Mouse (Mus musculus) activated CD4-positive, CD25-positive, alpha-beta regulatory T cell, adult 4 months (primary cell): ENCODE measurements at regions not wholly inside any gene's neighbourhood (a gene's known extent, or its start where the extent isn't known, plus 50 kb on each side); places are given as distances from the start of the nearest gene placed in this dataset.
"Not testable (repeated sequence)": the region's sequence is repeated elsewhere in the genome, so short reads cannot be mapped to it uniquely, and the experiment has no call there.

ENCODE experiments used
- ATAC-seq: one replicate; pipeline ENCODE4 v1.8.0; 2017

DNA sequence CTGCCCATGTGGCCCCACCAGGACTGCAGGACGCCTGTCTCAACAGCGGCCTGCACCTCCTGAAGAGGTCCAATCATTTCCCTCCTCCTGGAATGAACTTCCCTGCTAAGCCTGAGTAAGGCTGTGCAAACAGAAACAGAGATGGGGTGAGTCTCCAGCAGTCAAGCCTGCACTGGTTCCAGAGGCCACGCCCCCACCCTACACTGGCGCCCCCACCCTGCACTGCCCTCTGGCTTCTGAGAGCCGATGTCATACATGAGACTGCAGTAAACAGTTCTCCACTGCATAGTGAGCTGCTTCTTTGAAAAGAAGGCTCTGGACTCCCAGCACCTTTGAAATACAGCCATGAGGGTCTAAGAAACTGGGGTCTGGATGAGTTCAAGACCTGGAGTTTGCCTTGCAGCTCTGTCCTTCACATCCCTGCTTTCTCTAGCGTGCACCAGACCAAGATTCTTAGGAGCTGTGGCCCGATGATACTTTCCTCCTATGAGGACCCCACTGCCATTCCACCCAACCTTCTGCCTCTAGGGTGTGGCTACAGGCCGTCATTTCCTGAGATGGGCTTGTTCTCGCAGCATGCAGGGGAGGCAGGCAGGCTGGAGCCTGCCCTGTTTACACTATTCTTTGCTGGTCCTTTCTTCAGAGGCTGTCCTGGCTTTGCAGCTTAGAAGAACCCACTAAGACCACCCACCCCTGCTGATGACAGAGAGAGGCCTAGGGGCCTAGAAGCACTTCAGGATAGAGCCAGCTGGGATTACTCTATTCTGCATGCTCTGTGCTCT lies 144.0 kb upstream of the Camk1g start:
- ATAC-seq, result no peak

DNA sequence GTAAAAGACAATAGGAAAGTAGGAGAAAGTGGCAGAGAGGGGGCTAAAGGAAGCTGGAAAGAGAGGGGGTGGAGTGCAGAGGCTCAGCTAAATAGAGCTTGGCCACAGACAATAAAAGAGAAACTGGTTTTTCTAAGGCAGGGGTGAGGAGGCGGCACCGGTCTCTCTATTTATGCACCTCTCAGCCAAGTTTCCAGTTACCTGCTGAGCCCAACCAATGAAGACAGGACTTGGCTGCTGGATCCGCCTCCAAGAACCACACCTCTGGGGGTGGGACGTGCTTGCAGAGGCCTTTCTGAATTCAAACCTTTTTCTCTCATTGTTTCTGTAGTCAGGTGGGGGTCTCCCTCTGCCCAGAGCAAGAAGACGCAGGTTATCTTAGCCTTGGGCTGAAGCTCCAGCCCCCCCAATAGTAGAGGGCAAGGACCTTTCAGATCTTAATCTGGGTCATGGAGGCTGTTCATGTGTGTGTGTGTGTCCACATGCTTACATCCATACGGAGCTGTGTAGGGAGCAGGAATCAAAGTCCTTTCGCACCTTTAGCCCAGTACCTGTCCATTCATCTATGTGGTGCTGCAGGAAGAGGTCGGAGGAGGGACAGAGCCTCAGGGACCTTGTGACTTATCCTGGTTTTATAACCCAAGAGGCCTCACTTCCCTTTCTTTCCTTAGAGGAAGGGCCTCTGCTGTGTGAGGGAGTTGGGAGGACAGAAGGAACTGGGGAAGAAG lies 140.1 kb upstream of the Camk1g start:
- no peak for ATAC-seq

DNA sequence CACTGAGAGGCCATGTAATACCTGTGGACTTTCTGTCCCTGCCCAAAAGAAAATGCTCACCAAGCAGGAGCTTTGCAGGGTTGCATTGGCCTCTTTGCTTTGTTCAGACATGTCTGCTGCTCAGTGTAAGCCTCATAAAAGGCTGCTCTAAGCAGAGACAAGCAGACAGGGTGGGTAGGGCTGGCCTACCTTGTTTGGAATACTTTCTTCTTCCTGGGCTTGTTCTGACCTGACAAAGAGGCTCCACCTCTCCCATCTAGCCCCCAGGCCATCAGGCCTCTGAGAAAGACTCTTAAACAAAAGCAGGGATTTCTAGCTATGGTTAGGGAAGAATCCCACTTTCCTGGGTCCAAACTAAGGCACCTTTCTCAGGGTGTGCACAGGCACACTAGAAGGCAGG lies 138.2 kb upstream of the Camk1g start:
- no peak for ATAC-seq

DNA sequence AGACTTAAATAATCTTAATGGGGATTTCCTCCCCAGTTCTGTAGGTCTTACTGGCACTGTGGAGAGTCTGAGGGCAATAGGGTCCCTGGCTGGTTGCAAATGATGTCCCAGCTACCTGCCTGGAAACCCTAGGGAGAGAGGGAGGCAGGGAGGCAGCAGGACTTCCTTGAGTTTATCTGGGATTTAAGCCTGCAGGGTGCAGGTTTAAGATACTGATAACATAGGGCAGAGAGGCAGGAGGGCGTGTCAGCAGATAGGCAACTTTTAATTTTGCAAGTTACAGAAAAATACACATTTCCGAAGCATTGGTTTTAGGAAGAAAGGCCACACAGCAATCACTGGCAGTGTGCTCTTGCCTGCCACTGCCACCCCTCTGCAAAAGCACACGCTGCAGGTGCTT lies 136.9 kb upstream of the Camk1g start:
- no peak for ATAC-seq

DNA sequence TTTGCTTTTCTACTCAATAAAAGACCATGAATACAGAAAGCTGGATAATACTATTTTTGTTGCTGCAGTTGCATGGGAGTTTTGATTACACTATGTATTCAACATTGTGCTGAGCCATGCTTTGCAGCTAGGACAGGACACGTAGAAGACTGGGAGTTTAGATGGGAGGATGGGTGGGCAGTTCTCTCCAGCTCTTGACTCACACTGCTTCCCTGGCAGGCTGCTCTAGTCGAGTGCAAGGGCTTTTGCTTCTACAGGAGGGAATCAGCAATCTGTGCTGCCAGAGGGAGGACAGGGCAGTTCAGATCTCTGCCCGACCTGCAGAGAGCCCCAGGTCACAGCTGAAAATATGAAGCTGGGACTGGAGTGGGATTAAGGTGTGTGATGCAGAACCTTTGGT lies 135.3 kb upstream of the Camk1g start:
- ATAC-seq, result no peak

DNA sequence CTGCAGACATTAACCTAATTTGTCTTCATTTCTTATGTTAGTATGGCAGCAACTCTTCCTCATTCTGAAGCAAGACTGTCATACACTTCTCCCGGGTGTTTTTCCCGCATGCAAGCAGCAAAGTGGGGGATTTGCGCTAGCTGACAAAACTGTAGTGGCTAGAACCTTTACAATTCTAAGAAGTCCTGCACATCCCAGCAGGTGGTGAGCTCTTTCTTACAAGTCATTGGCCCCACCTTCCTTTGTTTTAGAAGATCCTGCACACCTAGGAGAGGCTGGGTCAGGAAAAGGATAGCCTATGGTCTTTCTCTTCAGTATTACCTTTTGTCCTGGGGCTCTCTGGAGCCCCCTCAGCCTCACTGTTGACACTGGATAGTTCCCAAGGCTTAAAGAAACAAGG lies 134.5 kb upstream of the Camk1g start:
- ATAC-seq, result no peak

DNA sequence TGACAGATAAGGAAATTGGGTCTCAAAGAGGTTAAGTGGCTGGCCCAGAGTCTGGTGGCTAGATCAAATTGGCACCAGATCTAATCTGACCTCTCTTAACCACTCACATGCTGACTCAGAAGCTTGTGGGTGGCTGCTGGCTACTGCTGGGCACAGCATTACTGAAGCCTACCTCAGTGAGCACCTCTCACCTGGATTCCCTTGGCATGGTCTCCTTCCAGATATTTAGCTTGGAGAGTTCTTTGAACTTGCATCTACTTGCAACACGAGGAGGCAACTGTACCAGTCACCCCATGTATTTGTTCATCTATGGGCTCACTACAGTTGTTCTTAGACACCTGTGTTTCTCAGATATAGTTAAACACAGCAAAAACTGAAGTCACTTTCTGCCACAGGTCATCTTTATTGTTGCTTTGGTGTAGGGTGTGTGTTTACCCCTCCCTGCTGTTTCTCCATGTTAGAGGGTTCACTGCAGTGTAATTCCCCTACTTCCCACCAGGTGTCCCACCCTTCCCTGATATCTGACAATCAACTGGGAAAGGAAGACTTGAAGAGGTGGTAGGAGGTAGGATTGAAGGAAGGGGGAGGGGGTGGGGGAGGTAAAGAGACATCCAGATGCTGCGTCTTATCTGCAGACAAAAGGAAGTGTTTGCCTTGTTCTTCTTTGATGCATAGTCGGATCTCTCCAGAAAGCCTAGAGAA lies 133.7 kb upstream of the Camk1g start:
- ATAC-seq, result no peak

DNA sequence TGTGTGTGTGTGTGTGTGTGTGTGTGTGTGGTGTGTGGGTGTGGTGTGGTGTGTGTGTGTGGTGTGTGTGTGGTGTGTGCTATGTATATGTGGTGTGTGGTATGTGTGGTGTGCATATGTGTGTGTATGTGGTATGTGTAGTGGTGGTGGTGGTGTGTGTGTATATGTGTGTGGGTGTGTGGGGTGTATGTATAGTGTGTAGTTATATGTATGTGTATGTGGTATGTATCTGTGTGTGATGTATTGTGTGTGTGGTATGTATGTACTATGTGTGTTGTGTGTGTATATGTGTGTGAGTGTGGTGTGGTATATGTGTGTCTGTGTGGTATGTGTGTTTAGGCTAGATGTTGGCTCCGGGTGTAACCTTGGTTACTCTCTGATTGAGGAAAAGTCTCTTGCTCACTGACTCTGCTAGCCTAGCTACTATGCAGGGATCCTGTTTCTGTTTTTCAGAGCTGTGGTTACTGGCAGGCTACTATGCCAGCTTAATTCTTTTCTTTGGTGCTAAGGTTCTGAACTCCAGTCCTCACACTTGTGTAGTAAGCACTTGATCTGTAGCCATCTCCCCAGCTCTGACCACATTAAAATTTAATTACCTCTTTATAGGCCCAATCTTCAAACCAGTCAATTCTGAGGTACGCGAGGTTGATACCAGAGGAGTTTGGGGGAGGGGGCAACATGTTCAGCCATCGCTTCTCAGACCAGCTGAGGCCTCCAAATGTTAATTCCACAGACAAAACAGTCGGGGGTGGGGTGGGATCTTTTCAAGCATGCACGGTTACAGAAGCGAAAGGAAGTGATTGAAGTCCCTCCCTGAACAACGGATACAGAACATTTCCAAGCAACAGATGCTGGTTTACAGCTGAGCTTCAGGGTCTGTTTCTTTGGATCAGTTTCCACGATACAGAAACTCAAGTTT lies 126.4 kb upstream of the Camk1g start:
- ATAC-seq, result no peak

DNA sequence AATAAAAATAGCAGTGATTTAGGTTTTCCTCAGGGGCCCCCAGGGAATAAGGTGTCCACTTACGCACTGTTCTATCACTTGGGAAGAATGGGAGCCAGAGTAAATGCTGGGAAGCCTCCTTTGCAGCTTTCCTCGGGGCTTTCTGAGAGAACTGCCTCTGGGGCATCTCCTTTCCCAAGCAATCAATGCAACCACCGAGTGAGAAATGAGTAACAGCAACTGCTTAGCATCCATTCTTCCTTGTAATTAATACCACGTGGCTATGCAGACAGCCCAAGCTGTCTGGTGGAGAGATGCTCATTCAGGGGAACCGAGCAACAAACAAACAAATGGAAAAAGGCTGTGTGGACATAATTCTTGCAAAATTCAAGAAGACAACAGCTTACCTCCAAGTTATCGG lies 117.9 kb upstream of the Camk1g start:
- no peak for ATAC-seq

DNA sequence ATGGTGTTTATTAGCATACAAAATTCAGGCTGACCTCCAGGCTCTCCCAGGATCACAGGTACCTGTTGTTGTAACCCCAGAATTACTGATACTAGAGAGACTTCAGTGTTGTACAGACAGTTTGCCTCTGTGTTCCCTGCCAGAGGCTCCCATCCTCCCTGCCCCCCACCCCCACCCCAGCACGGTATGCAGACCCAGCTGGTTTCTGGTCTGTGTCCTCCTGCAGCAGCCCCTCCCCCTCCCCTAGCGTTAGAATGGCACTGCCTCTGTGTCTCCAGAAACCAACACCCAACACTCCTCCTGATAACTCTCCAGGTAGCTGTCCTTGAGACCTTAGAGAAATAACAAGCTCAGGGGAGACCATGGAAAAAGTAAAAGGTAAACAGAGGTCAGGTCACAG lies 116.6 kb upstream of the Camk1g start:
- ATAC-seq, result not testable (repeated sequence)

DNA sequence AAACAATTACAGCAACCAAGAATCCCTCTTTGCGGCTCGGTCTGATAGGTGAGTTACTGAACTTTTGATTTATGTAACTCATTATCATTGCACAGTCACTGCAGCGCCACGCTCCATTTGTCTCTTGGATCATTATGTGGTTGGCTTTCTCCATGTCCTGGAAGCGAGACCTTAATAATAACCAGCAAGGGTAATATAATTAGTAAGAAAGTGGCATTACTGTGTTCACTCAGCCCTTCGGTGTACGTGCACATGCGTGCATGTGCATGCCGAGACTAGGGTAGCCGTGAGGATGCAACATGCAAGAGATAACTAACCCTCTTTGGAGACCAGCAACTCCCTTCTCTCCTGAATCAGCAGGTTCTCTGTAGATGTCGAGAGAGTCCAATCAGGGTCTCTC lies 114.9 kb upstream of the Camk1g start:
- ATAC-seq, result no peak

DNA sequence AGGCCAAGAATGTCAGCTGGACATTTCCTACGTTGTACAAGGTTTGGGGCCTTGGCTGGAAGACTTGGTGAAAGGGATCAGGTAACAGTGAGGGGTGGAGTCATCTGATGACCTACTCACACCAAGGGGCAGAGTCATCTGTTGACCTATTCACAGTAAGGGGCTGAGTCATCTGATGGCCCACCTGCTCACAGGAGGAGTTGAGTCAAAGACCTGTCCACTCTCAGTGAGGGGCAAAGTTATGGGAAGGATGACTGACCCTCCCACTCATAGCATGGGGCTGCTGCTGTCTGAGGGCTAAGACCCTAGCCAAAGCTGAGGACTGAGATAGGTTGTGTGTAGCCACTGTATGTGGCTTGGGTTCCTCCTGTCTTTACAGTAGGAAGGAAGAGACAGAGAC lies 107.2 kb upstream of the Camk1g start:
- no peak for ATAC-seq

DNA sequence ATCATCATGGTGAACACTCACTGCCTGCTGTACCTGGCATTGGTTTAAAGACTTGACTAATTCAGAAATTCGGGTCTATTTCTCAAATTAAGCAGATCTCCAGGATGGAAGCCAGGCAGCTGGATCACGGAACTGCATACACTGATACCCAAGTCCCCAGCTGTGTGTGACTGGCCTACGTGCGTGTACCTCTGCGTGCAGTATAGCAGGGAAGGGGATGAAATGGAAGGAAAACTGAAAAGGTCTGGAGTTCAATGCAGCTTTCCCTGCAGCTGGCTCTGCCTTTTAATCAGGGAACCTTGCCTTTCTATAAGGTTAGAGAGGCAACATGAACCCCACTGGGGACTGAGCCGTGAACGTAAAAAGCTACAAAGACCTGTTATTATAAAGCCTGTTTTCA lies 106.7 kb upstream of the Camk1g start:
- no peak for ATAC-seq

DNA sequence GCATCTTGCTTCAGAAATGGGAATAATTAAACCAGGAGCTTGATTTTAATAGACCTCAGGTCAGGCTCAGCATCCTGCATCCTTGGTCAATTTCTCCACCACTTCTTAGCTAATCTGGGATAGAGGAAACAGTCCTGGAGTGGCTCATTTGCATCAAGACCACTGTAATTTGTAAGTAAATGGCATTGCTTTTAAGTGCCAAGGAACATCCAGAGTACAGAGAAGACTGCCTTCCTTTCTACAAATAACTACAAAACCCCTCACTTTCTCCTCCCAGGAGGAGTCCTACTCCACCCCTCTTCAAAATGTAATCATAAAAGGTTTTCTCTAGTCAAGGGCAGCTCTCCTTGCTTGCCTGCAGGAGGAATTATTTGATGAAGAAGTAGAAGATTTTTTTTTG lies 96.2 kb upstream of the Camk1g start:
- ATAC-seq, result no peak

DNA sequence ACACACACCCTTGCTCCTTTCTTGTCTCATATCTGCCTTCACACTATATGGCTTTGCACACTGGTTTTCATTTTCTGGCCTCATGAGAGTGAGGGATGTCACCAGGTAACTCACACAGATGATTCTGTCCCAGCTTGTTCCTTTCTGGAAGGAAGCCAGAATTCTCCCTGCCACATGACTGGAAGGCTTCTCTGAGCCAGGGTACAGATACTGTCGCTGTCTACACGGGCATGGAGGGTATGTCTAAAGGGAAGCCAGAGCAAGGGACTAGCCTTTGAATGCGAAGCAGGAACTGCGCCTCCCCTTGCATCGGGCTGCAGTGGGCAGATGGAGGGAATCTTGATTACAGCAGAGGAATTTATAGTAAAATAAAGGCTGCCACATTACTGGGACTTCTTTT lies 89.6 kb upstream of the Camk1g start:
- ATAC-seq, result no peak

DNA sequence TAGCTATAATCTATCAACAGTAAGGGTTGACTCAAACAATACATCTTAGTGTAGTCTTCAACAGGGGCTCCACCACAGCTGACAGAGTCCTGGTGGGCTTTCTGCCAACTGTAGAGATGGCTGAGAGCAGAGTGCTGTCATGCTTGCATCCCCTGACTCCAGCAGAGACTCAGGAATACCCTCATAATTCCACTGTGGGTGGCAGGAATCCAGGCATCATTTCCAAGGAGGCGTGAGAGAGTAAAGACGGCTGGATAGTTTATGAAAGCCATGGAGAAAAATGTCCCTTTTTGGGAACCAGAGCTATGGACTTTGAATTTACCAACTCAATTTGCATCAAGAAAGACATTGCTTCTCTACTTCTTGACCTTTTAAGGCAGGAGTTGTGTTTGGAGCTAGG lies 87.8 kb upstream of the Camk1g start:
- no peak for ATAC-seq

DNA sequence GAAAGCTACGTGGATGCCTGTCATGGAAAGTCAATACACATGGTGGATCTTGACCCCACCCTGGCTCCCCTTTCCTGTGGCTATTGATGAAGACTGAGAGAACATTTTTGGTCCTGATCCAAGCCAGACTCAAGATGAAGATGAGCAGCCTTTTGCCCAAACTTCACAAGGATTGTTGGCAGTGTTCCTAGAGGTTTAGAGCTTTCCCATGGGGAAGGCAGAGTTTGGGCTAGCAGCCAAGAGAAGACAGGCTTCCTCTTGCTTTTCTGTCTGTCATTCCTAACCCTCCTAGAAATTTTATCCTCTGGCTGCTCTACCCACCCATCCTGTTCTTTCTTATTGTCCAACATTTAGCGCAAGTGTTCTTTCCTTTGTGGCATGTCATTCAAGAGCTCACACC lies 83.6 kb upstream of the Camk1g start:
- ATAC-seq, result no peak

DNA sequence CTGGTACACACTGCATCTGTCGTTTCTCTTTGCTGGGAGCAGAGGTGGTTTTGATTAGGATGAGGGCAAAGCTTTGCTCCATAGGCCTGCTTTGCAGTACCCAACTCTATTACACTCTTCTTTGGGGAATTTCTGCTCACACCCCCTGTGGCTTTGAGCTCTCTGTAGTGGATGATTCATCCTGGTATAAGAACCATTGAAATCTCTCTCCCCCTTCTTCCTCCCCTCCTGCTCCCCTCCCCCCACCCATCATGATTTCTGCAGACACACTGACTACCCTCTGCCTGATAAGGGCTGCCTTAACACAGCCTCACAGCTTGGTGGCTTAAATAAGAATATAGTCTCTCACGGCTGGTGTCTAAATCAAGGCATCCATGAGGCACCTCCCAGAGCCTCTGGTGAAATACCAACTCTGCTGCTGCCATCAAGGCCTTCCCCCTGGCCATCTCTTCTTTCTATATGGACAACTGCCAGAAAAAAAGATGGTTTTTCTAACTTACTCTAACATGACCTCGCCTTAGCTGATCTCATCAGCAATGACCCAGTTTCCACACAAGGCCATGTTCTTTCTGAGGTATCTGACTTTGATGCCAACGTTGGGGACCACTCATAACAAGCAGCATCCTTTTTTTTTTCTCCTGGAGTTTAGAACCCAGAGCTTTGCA lies 81.5 kb upstream of the Camk1g start:
- ATAC-seq, result no peak

DNA sequence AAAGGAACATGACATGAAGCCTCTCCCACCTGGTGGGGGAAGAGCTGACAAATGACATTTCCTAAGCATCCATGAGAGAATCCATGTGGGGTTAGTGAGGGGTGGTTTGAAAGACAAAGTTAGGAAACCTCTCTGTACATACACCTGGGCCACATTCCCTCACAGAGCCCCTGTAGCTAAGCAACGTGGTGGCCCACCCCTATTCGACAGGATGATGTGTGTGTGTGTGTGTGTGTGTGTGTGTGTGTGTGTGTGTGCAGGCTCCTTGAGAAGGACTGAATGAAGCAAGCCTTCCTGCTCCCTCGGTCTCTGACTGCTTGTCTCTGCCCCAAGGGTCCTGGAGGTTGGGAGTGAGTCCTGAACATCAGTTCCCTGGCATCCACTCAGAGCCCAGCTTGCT lies 80.7 kb upstream of the Camk1g start:
- no peak for ATAC-seq

DNA sequence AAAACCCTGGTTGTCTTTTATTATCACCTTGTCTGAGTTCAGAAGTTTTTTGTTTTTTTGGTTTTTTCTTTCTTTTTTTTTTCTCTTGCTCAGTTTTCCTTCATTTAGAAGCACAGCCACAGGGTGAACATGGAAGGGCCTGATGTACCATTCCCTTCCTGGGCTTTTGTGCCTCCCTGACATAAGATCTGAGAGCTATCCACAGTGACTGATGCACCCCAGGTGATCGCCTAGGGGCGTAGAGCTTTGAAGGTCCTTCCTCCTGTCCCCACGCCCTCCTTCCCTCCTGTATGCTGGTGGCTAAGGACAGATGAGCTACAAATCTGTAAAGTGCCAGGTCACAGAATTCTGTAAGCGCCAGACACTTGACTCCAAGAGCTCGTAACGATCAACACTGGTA lies 80.1 kb upstream of the Camk1g start:
- ATAC-seq, result no peak

DNA sequence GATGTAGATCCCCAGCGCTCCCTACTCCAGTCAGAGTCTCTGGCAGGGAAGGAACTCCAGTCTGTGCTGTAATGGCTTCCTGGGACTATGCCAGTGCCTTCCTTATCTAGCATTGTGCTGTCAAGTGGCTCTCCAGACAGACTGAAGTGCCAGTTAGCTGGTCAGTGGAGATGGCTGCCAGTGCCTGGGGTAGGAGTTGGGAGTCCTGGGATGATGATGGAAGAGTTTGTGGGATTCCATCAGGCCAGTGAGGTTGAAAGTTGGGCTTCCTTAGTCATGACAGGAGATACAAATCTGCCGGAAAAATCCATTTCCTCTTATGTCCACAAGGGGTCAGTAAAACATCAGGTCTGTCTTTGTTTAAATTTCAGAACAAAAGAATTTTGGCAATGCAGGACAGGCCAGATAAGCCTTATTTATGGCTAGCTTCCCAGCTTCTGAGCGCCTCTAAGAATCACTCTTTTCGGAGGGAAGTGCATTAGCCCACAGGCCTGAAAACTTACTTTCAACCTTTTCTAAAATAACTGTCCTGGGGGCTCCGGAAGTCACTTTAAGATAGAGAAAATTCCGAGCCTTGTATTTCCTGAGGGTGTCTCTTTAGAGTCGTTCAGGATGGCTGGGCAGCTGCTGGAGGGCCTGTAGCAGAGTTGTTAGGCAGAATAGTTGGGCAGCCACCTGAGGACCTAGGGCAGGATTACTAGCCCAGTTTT lies 79.5 kb upstream of the Camk1g start:
- peak; percentile 14 for ATAC-seq
